Mouse (Mus musculus) E14TG2a.4 (cell line): ENCODE data around the gene Wnt4.

ENCODE experiments used
- CTCF ChIP-seq: conservative IDR thresholded peaks from 2 replicates; pipeline ENCODE4 v1.5.1; 2014; ENCODE audit warnings: low read length
- NANOG ChIP-seq: IDR thresholded peaks from 2 replicates; pipeline ENCODE4 v1.6.1; 2014; ENCODE audit warnings: borderline replicate concordance, low read length, mixed read lengths
- POU5F1 ChIP-seq: IDR thresholded peaks from 2 replicates; pipeline ENCODE4 v1.6.1; 2014; ENCODE audit warnings: low read length, borderline replicate concordance

DNA sequence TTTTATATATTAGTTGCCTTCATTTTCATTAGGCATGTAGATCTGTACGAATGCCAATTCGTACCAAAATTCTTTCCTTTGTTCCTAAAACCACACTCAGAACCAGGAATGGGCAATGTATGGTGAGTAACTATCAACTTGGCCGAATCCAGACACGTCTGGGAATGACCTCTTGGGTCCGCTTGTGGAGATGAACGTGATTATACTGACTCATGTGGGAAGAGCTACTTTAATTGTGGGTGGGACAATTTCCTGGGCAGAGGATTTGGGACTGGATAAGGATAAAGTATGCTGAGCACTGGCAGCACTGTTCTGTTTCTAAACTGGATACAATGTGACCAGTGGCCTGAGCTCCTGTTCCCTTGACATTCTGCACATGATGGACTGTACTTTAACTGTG lies 47.6 kb downstream of the Wnt4 start:
- TF ChIP-seq CTCF: no peak
- no peak for TF ChIP-seq POU5F1
- TF ChIP-seq NANOG: no peak
